Mouse (Mus musculus) limb, embryonic 13.5 days (tissue): ENCODE data around the gene Hoga1. TPM values are rescaled to one million over a fixed set of nuclear protein-coding genes. Genes with fewer than 3 reads are reported as not detected.

Source experiments
- ATAC-seq: fragments of 200-750 bp; cut with Nextera tagmentation; 2 replicates; pipeline ENCODE4 v1.8.0; 2017; ENCODE audit warnings: low read depth, moderate number of reproducible peaks, moderate TSS enrichment; ENCODE audit not compliant: low FRiP score
- H3K27ac ChIP-seq: fragments of 300-500 bp; sonication (generic); 2 replicates; pipeline ENCODE4 v1.5.1; 2015; ENCODE audit warnings: inconsistent platforms, mild to moderate bottlenecking, moderate library complexity
- H3K27me3 ChIP-seq: fragments of 300-500 bp; sonication (generic); 2 replicates; pipeline ENCODE4 v1.6.1; 2015; ENCODE audit warnings: mild to moderate bottlenecking, inconsistent platforms
- H3K36me3 ChIP-seq: fragments of 300-500 bp; sonication (generic); 2 replicates; pipeline ENCODE4 v1.6.1; 2015; ENCODE audit warnings: inconsistent platforms, mild to moderate bottlenecking, moderate library complexity
- H3K4me1 ChIP-seq: fragments of 300-500 bp; sonication (generic); 2 replicates; pipeline ENCODE4 v1.6.1; 2015; ENCODE audit warnings: inconsistent platforms
- H3K4me2 ChIP-seq: fragments of 300-500 bp; sonication (generic); replicated peaks from 2 replicates; pipeline ENCODE4 v1.6.1; 2015; ENCODE audit warnings: inconsistent platforms, mild to moderate bottlenecking, moderate library complexity
- H3K4me3 ChIP-seq: fragments of 300-500 bp; sonication (generic); 2 replicates; pipeline ENCODE4 v1.5.1; 2015; ENCODE audit warnings: moderate library complexity, mild to moderate bottlenecking, inconsistent platforms
- H3K9ac ChIP-seq: fragments of 300-500 bp; sonication (generic); 2 replicates; pipeline ENCODE4 v1.6.1; 2015; ENCODE audit warnings: mild to moderate bottlenecking, inconsistent platforms
- H3K9me3 ChIP-seq: fragments of 300-500 bp; sonication (generic); 2 replicates; pipeline ENCODE4 v1.6.1; 2016; ENCODE audit warnings: inconsistent platforms
- WGBS: fragments of 180-500 bp; shearing (Covaris S2); methylation state at CpG from one replicate; pipeline ENCODE4 v1.1.7; 2015; 5-methylcytosine and 5-hydroxymethylcytosine counted together
- polyA plus RNA-seq: library from polyadenylated mRNA; unstranded; fragments of >200 nt; fragmentation: Nextera tagmentation; extraction: Ambion mirVana; gene quantifications from 2 replicates; pipeline ENCODE4 v1.2.1, GENCODE M21; 2015

Hoga1 gene
- polyA plus RNA-seq, 1 experiment from 2014 or later: 1.6 TPM

- H3K27me3 ChIP-seq: no peaks in the 10 kb centered on the region
- H3K9me3 ChIP-seq: no peaks in the 10 kb centered on the region
- no peaks in the 10 kb centered on the region for H3K4me1 ChIP-seq
- no peak within 1 kb of the TSS for H3K4me2 ChIP-seq
- no peak within 1 kb of the TSS for H3K27ac ChIP-seq
- WGBS: 69% methylated on average over 4 of the region's 4 CpGs
- H3K9ac ChIP-seq: no peak within 1 kb of the TSS
- H3K4me3 ChIP-seq: no peak within 1 kb of the TSS
- H3K36me3 ChIP-seq: no peaks in the 10 kb centered on the region
- no peak for ATAC-seq
Measured at GRCm38 (mm10) chr19:42051948-42052347, 6.5 kb downstream of the Hoga1 start, which contains the start of gene 4933411K16Rik. Gene 4933411K16Rik, plus strand, starts transcription at chr19:42052248.

- Histone ChIP-seq H3K27ac (no peak overlapping the region), H3K36me3 (no peaks in the 10 kb centered on the region), H3K4me1 (no peaks in the 10 kb centered on the region), H3K9me3 (no peaks in the 10 kb centered on the region), H3K4me2 (no peak overlapping the region), H3K27me3 (no peaks in the 10 kb centered on the region), H3K4me3 (no peak overlapping the region), H3K9ac (no peak overlapping the region)
- ATAC-seq: no peak
- 81% methylated on average over 6 of the region's 6 CpGs for WGBS
Measured at GRCm38 (mm10) chr19:42054255-42054654, 8.8 kb downstream of the Hoga1 start.

GRCm38 (mm10) chr19:42055881-42056280, 10.5 kb downstream of the Hoga1 start:
- H3K4me1 ChIP-seq: no peaks in the 10 kb centered on the region
- WGBS: 44% methylated on average over 2 of the region's 2 CpGs
- no peak overlapping the region for H3K4me3 ChIP-seq
- ATAC-seq: no peak
- no peak overlapping the region for H3K9ac ChIP-seq
- H3K27ac ChIP-seq: no peak overlapping the region
- H3K4me2 ChIP-seq: no peak overlapping the region
- no peaks in the 10 kb centered on the region for H3K36me3 ChIP-seq
- H3K9me3 ChIP-seq: no peaks in the 10 kb centered on the region
- H3K27me3 ChIP-seq: no peaks in the 10 kb centered on the region

GRCm38 (mm10) chr19:42056719-42057409, 11.5 kb downstream of the Hoga1 start:
- no peak overlapping the region for H3K27ac ChIP-seq
- no peak for ATAC-seq
- no peak overlapping the region for H3K4me2 ChIP-seq
- H3K4me3 ChIP-seq: no peak overlapping the region
- no peaks in the 10 kb centered on the region for H3K27me3 ChIP-seq
- no peaks in the 10 kb centered on the region for H3K4me1 ChIP-seq
- H3K36me3 ChIP-seq: no peaks in the 10 kb centered on the region
- 75% methylated on average over 6 of the region's 6 CpGs for WGBS
- H3K9ac ChIP-seq: no peak overlapping the region
- H3K9me3 ChIP-seq: no peaks in the 10 kb centered on the region

- Histone ChIP-seq H3K27ac (no peak overlapping the region), H3K27me3 (no peaks in the 10 kb centered on the region), H3K9me3 (no peaks in the 10 kb centered on the region), H3K36me3 (no peaks in the 10 kb centered on the region), H3K4me1 (no peaks in the 10 kb centered on the region), H3K4me2 (no peak overlapping the region), H3K4me3 (no peak overlapping the region), H3K9ac (no peak overlapping the region)
- WGBS: 62% methylated on average over 7 of the region's 7 CpGs
- ATAC-seq: no peak
Measured at GRCm38 (mm10) chr19:42058426-42058825, 13.0 kb downstream of the Hoga1 start.

GRCm38 (mm10) chr19:42061443-42061842, 16.0 kb downstream of the Hoga1 start:
- no peak overlapping the region for H3K27ac ChIP-seq
- H3K9ac ChIP-seq: no peak overlapping the region
- H3K9me3 ChIP-seq: no peaks in the 10 kb centered on the region
- no peak overlapping the region for H3K4me2 ChIP-seq
- 92% methylated on average over 7 of the region's 7 CpGs for WGBS
- no peak for ATAC-seq
- H3K4me3 ChIP-seq: no peak overlapping the region
- no peaks in the 10 kb centered on the region for H3K4me1 ChIP-seq
- H3K27me3 ChIP-seq: no peaks in the 10 kb centered on the region
- H3K36me3 ChIP-seq: no peaks in the 10 kb centered on the region

GRCm38 (mm10) chr19:42068441-42069240, 23.2 kb downstream of the Hoga1 start:
- Histone ChIP-seq H3K4me1 (no peaks in the 10 kb centered on the region), H3K27ac (no peak overlapping the region), H3K4me3 (no peak overlapping the region), H3K9ac (no peak overlapping the region), H3K4me2 (no peak overlapping the region), H3K36me3 (no peaks in the 10 kb centered on the region), H3K9me3 (no peaks in the 10 kb centered on the region; the same call in 1 of the 2 replicates), H3K27me3 (no peaks in the 10 kb centered on the region)
- WGBS: 82% methylated on average over 11 of the region's 11 CpGs
- no peak for ATAC-seq

GRCm38 (mm10) chr19:42069241-42069525, 23.8 kb downstream of the Hoga1 start:
- H3K4me1 ChIP-seq: no peaks in the 10 kb centered on the region
- no peaks in the 10 kb centered on the region for H3K36me3 ChIP-seq
- no peaks in the 10 kb centered on the region for H3K27me3 ChIP-seq
- ATAC-seq: no peak
- H3K9ac ChIP-seq: no peak overlapping the region
- H3K9me3 ChIP-seq: no peaks in the 10 kb centered on the region; the same call in 1 of the 2 replicates
- WGBS: 58% methylated on average over 6 of the region's 6 CpGs
- no peak overlapping the region for H3K4me3 ChIP-seq
- no peak overlapping the region for H3K4me2 ChIP-seq
- no peak overlapping the region for H3K27ac ChIP-seq

GRCm38 (mm10) chr19:42071221-42071620, 25.8 kb downstream of the Hoga1 start:
- whole genome bisulfite sequencing: 72% methylated on average over 7 of the region's 7 CpGs
- H3K4me1 ChIP-seq: no peaks in the 10 kb centered on the region
- no peak for ATAC-seq
- H3K4me3 ChIP-seq: no peak overlapping the region
- H3K36me3 ChIP-seq: peaks cover 13% of the 10 kb centered on the region
- H3K27me3 ChIP-seq: no peaks in the 10 kb centered on the region
- H3K27ac ChIP-seq: no peak overlapping the region
- no peaks in the 10 kb centered on the region; the same call in 1 of the 2 replicates for H3K9me3 ChIP-seq
- no peak overlapping the region for H3K9ac ChIP-seq
- H3K4me2 ChIP-seq: no peak overlapping the region

GRCm38 (mm10) chr19:42071886-42072608, 26.6 kb downstream of the Hoga1 start:
- Histone ChIP-seq H3K4me2 (no peak overlapping the region), H3K9me3 (no peaks in the 10 kb centered on the region; the same call in 1 of the 2 replicates), H3K9ac (no peak overlapping the region), H3K27ac (no peak overlapping the region), H3K4me3 (no peak overlapping the region), H3K36me3 (peaks cover 18% of the 10 kb centered on the region), H3K4me1 (no peaks in the 10 kb centered on the region), H3K27me3 (no peaks in the 10 kb centered on the region)
- 85% methylated on average over 15 of the region's 15 CpGs for WGBS
- no peak for ATAC-seq

- Histone ChIP-seq H3K9me3 (no peaks in the 10 kb centered on the region; the same call in 1 of the 2 replicates), H3K36me3 (peaks cover 21% of the 10 kb centered on the region), H3K4me1 (no peaks in the 10 kb centered on the region), H3K27ac (no peak overlapping the region), H3K4me2 (no peak overlapping the region), H3K27me3 (no peaks in the 10 kb centered on the region), H3K4me3 (no peak overlapping the region), H3K9ac (no peak overlapping the region)
- WGBS: 77% methylated on average over 7 of the region's 7 CpGs
- no peak for ATAC-seq
Measured at GRCm38 (mm10) chr19:42072802-42073201, 27.4 kb downstream of the Hoga1 start.

GRCm38 (mm10) chr19:42075051-42075450, 29.6 kb downstream of the Hoga1 start:
- no peak overlapping the region for H3K4me2 ChIP-seq
- 86% methylated on average over 2 of the region's 2 CpGs for WGBS
- H3K9me3 ChIP-seq: no peaks in the 10 kb centered on the region; the same call in 1 of the 2 replicates
- peaks cover 32% of the 10 kb centered on the region for H3K36me3 ChIP-seq
- H3K4me1 ChIP-seq: no peaks in the 10 kb centered on the region
- no peak overlapping the region for H3K9ac ChIP-seq
- no peak for ATAC-seq
- H3K27ac ChIP-seq: no peak overlapping the region
- no peak overlapping the region for H3K4me3 ChIP-seq
- H3K27me3 ChIP-seq: no peaks in the 10 kb centered on the region
